Mouse (Mus musculus) layer of hippocampus, postnatal 10 days (tissue): ENCODE data around the gene Fam208a. TPM values are rescaled to one million over a fixed set of nuclear protein-coding genes. Genes with fewer than 3 reads are reported as not detected.

Experiments used
- DNase-seq, 2 experiments: peaks; one replicate each; pipeline ENCODE4 v3.0.0; 2021; ENCODE audit warnings: low spot score in 2 of 2
- microRNA-seq, 2 experiments: library from miRNA; unstranded; fragments of <30 nt; microRNA quantifications; one replicate each; pipeline ENCODE4 v1.2.0; 2021
- total RNA-seq, 2 experiments: library from RNA; stranded (reverse); gene quantifications; 2 replicates each; pipeline ENCODE4 v1.2.3; 2021

Gene Fam208a
- total RNA-seq, 2 experiments from 2014 or later = 26.6 to 29.3 TPM

DNA sequence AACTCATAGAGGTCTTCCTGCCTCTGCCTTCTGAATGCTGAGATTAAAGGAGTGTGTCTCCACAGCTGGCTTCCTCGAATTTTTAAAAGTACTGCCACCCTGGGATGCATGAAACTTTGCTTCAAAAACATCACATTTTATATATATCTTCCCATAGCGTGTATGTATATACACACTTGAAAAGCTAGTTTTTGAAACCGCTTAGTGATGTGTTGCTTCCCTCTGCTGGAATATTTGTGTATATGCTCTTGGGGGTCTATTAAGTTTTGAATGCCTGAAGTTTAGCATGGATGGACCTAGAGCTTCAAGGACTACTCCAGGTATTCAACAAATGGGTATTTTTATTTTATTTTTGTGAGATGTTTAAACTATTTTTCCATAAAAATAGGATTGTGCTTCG lies 14.7 kb upstream of the Fam208a start:
- no peak for DNase-seq

DNA sequence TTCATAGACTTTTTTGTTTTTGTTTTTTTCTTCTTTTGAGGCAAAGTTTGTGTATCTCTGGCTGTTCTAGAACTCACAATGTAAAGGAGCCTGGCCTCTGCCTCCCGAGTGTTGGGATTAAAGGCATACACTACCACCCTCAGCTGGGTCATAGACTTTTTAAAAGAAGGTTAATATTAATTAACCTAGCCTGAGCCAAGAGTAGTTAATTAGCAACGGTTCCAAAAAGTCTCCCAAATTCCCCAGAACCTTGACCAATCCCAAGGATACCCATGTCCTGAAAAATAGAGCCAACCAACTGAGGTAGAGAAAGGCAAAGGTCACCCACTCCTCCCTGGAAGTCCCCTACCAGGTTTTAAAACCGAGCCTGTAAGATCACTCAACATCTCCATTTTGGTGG lies 7.8 kb upstream of the Fam208a start:
- no peak for DNase-seq

DNA sequence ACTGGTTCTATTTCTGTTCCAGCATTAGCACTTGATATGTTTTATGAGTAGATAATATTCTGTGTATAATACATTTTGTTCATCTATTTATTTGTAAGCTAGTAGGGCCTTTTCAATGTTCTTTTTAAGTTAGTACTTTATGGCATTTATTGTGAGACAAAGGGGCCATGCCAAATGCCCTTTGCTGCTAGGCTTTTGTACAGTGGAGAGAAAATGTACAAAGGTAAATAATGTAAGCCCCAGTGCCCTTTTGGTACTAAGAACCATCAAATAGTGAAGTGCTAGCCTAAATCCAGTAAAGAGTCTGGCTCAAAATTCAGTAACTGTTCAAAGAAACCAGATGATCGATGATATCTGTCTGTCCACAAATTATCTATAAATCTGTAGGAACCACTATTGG lies 6.3 kb upstream of the Fam208a start:
- no peak for DNase-seq

GRCm38 (mm10) chr14:27428973-27429711 lies 508 bp downstream of the Fam208a start:
- peak; percentile 78 to 84 for DNase-seq

GRCm38 (mm10) chr14:27430280-27430679 lies 1.6 kb downstream of the Fam208a start:
- no peak for DNase-seq

DNA sequence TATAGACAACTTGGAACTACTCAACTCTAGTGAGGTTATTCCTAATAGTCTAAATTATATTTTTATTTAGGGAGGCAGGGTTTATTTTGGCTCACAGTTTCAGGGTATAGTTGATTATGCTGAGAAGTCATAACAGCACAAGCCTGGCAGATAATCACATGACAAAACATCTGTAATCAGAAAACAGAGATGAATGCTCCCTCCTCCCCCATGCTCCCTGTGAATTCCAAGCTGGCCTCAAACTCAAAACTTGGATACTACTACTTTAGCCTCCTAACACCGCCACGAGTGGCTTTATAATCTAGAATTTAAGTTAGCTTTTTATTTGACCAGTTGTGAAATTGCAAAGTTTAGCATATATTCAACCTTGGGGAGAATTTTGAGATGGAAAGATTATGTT lies 3.4 kb downstream of the Fam208a start:
- DNase-seq = no peak

- no peak for DNase-seq
These were observed 7.5 kb downstream of the Fam208a start for GRCm38 (mm10) chr14:27436116-27436515.

GRCm38 (mm10) chr14:27436826-27437225 lies 8.2 kb downstream of the Fam208a start:
- no peak for DNase-seq

DNA sequence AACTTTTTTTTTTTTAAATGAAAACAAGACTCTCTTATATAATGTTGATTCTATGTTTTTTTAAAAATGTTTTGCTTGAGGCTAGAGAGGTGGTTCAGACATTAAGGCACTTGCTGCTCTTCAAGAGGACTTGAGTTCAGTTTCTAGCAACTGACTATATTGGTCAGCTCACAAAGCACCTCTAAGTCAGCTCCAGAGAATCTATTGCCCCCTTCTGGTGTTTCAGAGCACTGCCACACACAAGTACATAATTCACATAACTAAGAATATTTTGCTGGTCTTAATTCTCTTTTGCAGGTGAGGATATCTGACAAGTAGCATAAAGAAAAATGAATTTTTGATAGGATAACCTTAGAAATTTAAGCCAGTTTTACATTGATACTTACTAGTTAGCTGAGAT lies 12.3 kb downstream of the Fam208a start:
- DNase-seq = no peak

DNA sequence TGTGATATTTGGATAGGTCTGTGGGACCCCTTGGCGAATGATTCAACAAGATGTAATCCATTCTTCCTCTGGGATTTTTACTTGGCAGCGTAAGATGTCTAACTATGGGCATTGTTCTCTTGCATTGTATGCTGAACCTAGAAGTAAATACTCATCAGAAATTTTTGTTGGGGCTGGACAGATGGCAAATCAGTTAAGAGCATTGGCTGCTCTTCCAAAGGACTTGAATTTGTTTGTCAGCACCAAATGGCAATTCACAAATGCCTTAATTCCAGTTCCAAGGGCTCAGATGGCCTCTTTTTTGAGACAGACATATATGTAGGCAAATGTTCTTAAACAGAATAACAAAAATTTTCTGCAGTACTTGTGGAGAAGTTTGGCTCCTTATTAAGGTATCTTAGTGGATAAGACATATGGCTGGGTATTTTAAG lies 16.2 kb downstream of the Fam208a start:
- no peak for DNase-seq

DNA sequence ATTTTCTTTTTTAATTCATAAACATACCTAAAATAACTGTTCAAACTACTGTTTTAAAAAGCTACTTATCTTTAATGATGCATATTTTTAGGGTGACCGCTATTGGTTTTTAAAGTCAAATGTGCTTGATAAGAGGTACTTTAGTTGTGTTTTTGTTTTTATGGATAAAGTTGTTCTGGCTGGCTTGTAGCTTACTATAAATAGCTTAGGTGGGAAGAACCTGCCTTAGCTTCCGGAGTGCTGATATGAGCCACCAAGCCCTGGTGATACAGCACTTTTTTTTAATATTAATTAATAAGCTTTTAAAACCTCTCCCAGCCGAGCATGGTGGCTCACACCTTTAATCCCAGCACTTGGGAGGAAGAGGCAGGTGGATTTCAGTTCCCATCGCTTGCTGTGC lies 18.3 kb downstream of the Fam208a start:
- no peak for DNase-seq

DNA sequence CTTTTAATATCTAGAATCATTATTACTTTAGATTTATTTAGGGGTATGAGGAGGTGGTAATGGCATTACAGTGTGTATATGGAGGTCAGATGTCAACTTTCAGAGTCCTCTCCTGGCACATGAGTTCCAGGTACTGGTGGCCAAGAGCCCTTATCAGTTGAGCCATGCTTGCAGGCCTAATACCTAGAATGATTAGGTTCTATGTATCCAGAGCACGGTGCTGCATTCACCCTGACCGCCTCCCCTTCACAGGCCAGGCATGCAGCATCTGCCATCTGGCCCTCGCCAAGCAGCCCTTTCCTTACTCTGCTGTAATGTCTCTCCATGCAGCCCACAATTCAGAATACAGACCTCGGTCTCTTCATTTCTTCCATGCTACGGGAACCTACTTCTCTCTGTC lies 62.8 kb downstream of the Fam208a start:
- DNase-seq = no peak

- DNase-seq = no peak
These were observed 64.9 kb downstream of the Fam208a start for GRCm38 (mm10) chr14:27493516-27493915.

- DNase-seq = no peak
These were observed 72.5 kb downstream of the Fam208a start for GRCm38 (mm10) chr14:27501096-27501495.

GRCm38 (mm10) chr14:27507894-27508643 lies 79.4 kb downstream of the Fam208a start, which contains the start of gene Ccdc66:
Ccdc66 (minus strand) TSS chr14:27508460.
- DNase-seq = peak; percentile 100

GRCm38 (mm10) chr14:27508644-27509301 lies 80.1 kb downstream of the Fam208a start:
- DNase-seq = no peak

DNA sequence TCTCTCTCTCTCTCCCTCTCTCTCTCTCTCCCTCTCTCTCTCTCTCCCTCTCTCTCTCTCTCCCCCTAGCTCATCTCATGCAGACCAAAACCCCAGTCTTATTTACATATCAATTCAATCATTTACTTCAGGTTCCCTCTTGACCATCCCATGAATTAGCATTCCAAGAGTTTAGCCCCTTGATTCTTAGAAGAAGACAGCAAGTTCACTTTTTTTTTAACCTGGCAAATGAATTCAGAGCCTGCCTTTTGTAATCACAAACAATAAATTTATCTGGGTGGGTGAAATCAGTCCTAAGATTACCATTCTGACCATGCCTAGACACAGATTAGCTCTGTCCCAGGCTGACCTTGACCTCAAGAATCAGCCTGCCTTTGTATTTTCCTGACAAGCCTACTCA lies 95.9 kb downstream of the Fam208a start:
- DNase-seq = no peak

Small RNAs within 50 kb of the gene (microRNA-seq; reads per million reads assigned to microRNA genes)
- gene Gm23633 = 0 reads per million in 2 experiments

Other genes starting within 250 kb of the Fam208a start
- gene Ccdc66, start 79.6 kb downstream of the Fam208a start, total RNA-seq = 10 to 100 TPM; 15.4 to 15.7 TPM
- 100 to 1,000 TPM; 236 to 251 TPM for gene Erc2, start 193.6 kb downstream of the Fam208a start, total RNA-seq